Mouse (Mus musculus) E14TG2a.4 (cell line): ENCODE measurements around the gene Stk10.

Experiments
- CTCF ChIP-seq: conservative IDR thresholded peaks from 2 replicates; pipeline ENCODE4 v1.5.1; 2014; ENCODE audit warnings: low read length
- NANOG ChIP-seq: IDR thresholded peaks from 2 replicates; pipeline ENCODE4 v1.6.1; 2014; ENCODE audit warnings: borderline replicate concordance, low read length, mixed read lengths
- POU5F1 ChIP-seq: IDR thresholded peaks from 2 replicates; pipeline ENCODE4 v1.6.1; 2014; ENCODE audit warnings: low read length, borderline replicate concordance

- TF ChIP-seq CTCF: no peak
- TF ChIP-seq POU5F1: no peak
- no peak for TF ChIP-seq NANOG
Measured at GRCm38 (mm10) chr11:32662082-32662656, 129.1 kb downstream of the Stk10 start.
